Mouse (Mus musculus) lung, embryonic 16.5 days (tissue): ENCODE data around the gene Tmem203. TPM values are rescaled to one million over a fixed set of nuclear protein-coding genes. Genes with fewer than 3 reads are reported as not detected.

Source experiments
- ATAC-seq: fragments of 200-750 bp; cut with Nextera tagmentation; 2 replicates; pipeline ENCODE4 v1.8.0; 2017; ENCODE audit warnings: low read depth, mild to moderate bottlenecking, moderate library complexity
- H3K27ac ChIP-seq: fragments of 300-500 bp; sonication (generic); 2 replicates; pipeline ENCODE4 v1.5.1; 2014; ENCODE audit warnings: mild to moderate bottlenecking, control low read depth, low read length
- H3K27me3 ChIP-seq: fragments of 300-500 bp; sonication (generic); 2 replicates; pipeline ENCODE4 v1.6.1; 2014; ENCODE audit warnings: low read depth, low read length, mixed read lengths; ENCODE audit not compliant: control insufficient read depth, insufficient read depth
- H3K36me3 ChIP-seq: fragments of 300-500 bp; sonication (generic); 2 replicates; pipeline ENCODE4 v1.6.1; 2014; ENCODE audit warnings: low read length; ENCODE audit not compliant: control insufficient read depth, insufficient read depth
- H3K4me1 ChIP-seq: fragments of 300-500 bp; sonication (generic); replicated peaks from 2 replicates; pipeline ENCODE4 v1.6.1; 2014; ENCODE audit warnings: low read length, mixed read lengths; ENCODE audit not compliant: control insufficient read depth, insufficient read depth
- H3K4me2 ChIP-seq: fragments of 300-500 bp; sonication (generic); 2 replicates; pipeline ENCODE4 v1.6.1; 2014; ENCODE audit warnings: low read depth, low read length, control low read depth
- H3K4me3 ChIP-seq: fragments of 300-500 bp; sonication (generic); 2 replicates; pipeline ENCODE4 v1.5.1; 2014; ENCODE audit warnings: mild to moderate bottlenecking, low read length, control low read depth
- H3K9ac ChIP-seq: fragments of 300-500 bp; sonication (generic); 2 replicates; pipeline ENCODE4 v1.6.1; 2014; ENCODE audit warnings: low read length, control low read depth
- H3K9me3 ChIP-seq: fragments of 300-500 bp; sonication (generic); 2 replicates; pipeline ENCODE4 v1.6.1; 2016; ENCODE audit warnings: low read length; ENCODE audit not compliant: control insufficient read depth
- WGBS: fragments of 180-500 bp; shearing (Covaris S2); extraction: QIAGEN DNeasy Blood & Tissue Kit; methylation state at CpG from one replicate; pipeline ENCODE4 v1.1.7; 2014; 5-methylcytosine and 5-hydroxymethylcytosine counted together
- polyA plus RNA-seq: library from polyadenylated mRNA; unstranded; fragments of >200 nt; fragmentation: Nextera tagmentation; extraction: Ambion mirVana; gene quantifications from 2 replicates; pipeline ENCODE4 v1.2.1, GENCODE M21; 2015

Gene Tmem203
- polyA plus RNA-seq, 1 experiment from 2014 or later = 20.3 TPM

GRCm38 (mm10) chr2:25291184-25292053 is 36.2 kb downstream of the Tmem203 start:
- no peaks in the 10 kb centered on the region for H3K36me3 ChIP-seq
- ATAC-seq = no peak
- 10% methylated on average over 32 of the region's 32 CpGs for WGBS
- H3K9me3 ChIP-seq = no peaks in the 10 kb centered on the region
- peaks cover 24% of the 10 kb centered on the region for H3K4me1 ChIP-seq
- H3K27me3 ChIP-seq = peaks cover 50% of the 10 kb centered on the region
- peak overlapping the region; percentile 60 for H3K9ac ChIP-seq
- H3K4me3 ChIP-seq = peak overlapping the region; percentile 42
- no peak overlapping the region for H3K27ac ChIP-seq
- H3K4me2 ChIP-seq = peak overlapping the region; percentile 57

- Histone ChIP-seq H3K4me1 (peaks cover 18% of the 10 kb centered on the region), H3K27me3 (peaks cover 50% of the 10 kb centered on the region), H3K9ac (peak overlapping the region; percentile 60), H3K36me3 (no peaks in the 10 kb centered on the region), H3K9me3 (no peaks in the 10 kb centered on the region), H3K4me3 (peak overlapping the region; percentile 42), H3K4me2 (peak overlapping the region; percentile 57), H3K27ac (no peak overlapping the region)
- WGBS = 7% methylated on average over 37 of the region's 43 CpGs
- ATAC-seq = peak; percentile 39
Observed at GRCm38 (mm10) chr2:25292054-25292544, 36.9 kb downstream of the Tmem203 start.

GRCm38 (mm10) chr2:25292856-25293255 is 37.6 kb downstream of the Tmem203 start:
- H3K9me3 ChIP-seq = no peaks in the 10 kb centered on the region
- no peaks in the 10 kb centered on the region for H3K36me3 ChIP-seq
- H3K27me3 ChIP-seq = peaks cover 50% of the 10 kb centered on the region
- no peak overlapping the region for H3K4me2 ChIP-seq
- no peak overlapping the region for H3K9ac ChIP-seq
- WGBS = 0% methylated on average over 1 of the region's 1 CpGs
- no peak overlapping the region for H3K4me3 ChIP-seq
- no peak overlapping the region for H3K27ac ChIP-seq
- 0 out of 2 replicates have a peak, but pooled peaks have one; percentile 15 for ATAC-seq
- H3K4me1 ChIP-seq = peaks cover 15% of the 10 kb centered on the region; the same call in 1 of the 2 replicates

GRCm38 (mm10) chr2:25293706-25294105 is 38.5 kb downstream of the Tmem203 start:
- Histone ChIP-seq H3K9me3 (no peaks in the 10 kb centered on the region), H3K9ac (no peak overlapping the region), H3K4me3 (no peak overlapping the region), H3K4me1 (peaks cover 15% of the 10 kb centered on the region; the same call in 1 of the 2 replicates), H3K4me2 (no peak overlapping the region), H3K36me3 (no peaks in the 10 kb centered on the region), H3K27me3 (peaks cover 47% of the 10 kb centered on the region), H3K27ac (no peak overlapping the region)
- no peak for ATAC-seq
- whole genome bisulfite sequencing = 65% methylated on average over 9 of the region's 9 CpGs

- no peak overlapping the region for H3K9ac ChIP-seq
- peaks cover 14% of the 10 kb centered on the region for H3K27me3 ChIP-seq
- H3K4me2 ChIP-seq = no peak overlapping the region
- H3K9me3 ChIP-seq = no peaks in the 10 kb centered on the region
- 77% methylated on average over 8 of the region's 8 CpGs for WGBS
- no peak overlapping the region for H3K27ac ChIP-seq
- ATAC-seq = no peak
- H3K4me1 ChIP-seq = peaks cover 6% of the 10 kb centered on the region; the same call in 1 of the 2 replicates
- H3K4me3 ChIP-seq = no peak overlapping the region
- H3K36me3 ChIP-seq = no peaks in the 10 kb centered on the region
Observed at GRCm38 (mm10) chr2:25297093-25297492, 41.9 kb downstream of the Tmem203 start.

- no peak overlapping the region for H3K4me3 ChIP-seq
- H3K27me3 ChIP-seq = peaks cover 6% of the 10 kb centered on the region; the same call in 1 of the 2 replicates
- H3K9ac ChIP-seq = no peak overlapping the region
- no peak overlapping the region for H3K27ac ChIP-seq
- H3K9me3 ChIP-seq = no peaks in the 10 kb centered on the region
- H3K4me2 ChIP-seq = no peak overlapping the region
- ATAC-seq = no peak
- WGBS = 71% methylated on average over 10 of the region's 10 CpGs
- no peaks in the 10 kb centered on the region for H3K36me3 ChIP-seq
- H3K4me1 ChIP-seq = no peaks in the 10 kb centered on the region
Observed at GRCm38 (mm10) chr2:25298046-25298445, 42.8 kb downstream of the Tmem203 start.

GRCm38 (mm10) chr2:25303452-25303851 is 48.2 kb downstream of the Tmem203 start:
- H3K4me3 ChIP-seq = no peak overlapping the region
- ATAC-seq = no peak
- no peak overlapping the region for H3K9ac ChIP-seq
- no peak overlapping the region for H3K4me2 ChIP-seq
- H3K27me3 ChIP-seq = peaks cover 11% of the 10 kb centered on the region; the same call in 1 of the 2 replicates
- H3K9me3 ChIP-seq = no peaks in the 10 kb centered on the region
- no peak overlapping the region for H3K27ac ChIP-seq
- no peaks in the 10 kb centered on the region for H3K36me3 ChIP-seq
- 53% methylated on average over 3 of the region's 3 CpGs for WGBS
- H3K4me1 ChIP-seq = peaks cover 3% of the 10 kb centered on the region; the same call in 1 of the 2 replicates

GRCm38 (mm10) chr2:25303931-25304656 is 48.9 kb downstream of the Tmem203 start:
- no peak overlapping the region; the same call in 1 of the 2 replicates for H3K4me3 ChIP-seq
- no peak overlapping the region for H3K4me2 ChIP-seq
- H3K36me3 ChIP-seq = no peaks in the 10 kb centered on the region
- ATAC-seq = no peak
- H3K27ac ChIP-seq = no peak overlapping the region
- no peaks in the 10 kb centered on the region for H3K9me3 ChIP-seq
- peaks cover 3% of the 10 kb centered on the region; the same call in 1 of the 2 replicates for H3K4me1 ChIP-seq
- 66% methylated on average over 7 of the region's 7 CpGs for WGBS
- H3K9ac ChIP-seq = no peak overlapping the region
- peaks cover 11% of the 10 kb centered on the region; the same call in 1 of the 2 replicates for H3K27me3 ChIP-seq
